Mouse (Mus musculus) forebrain, embryonic 12.5 days (tissue): ENCODE measurements at regions not wholly inside any gene's neighbourhood (a gene's known extent, or its start where the extent isn't known, plus 50 kb on each side); places are given as distances from the start of the nearest gene placed in this dataset.

ENCODE experiments used
- ATAC-seq: fragments of 200-750 bp; cut with Nextera tagmentation; 2 replicates; pipeline ENCODE4 v1.8.0; 2017; ENCODE audit warnings: moderate TSS enrichment; ENCODE audit not compliant: low FRiP score
- H3K27ac ChIP-seq: fragments of 300-500 bp; sonication (generic); 2 replicates; pipeline ENCODE4 v1.5.1; 2016; ENCODE audit warnings: mild to moderate bottlenecking
- H3K27me3 ChIP-seq: fragments of 300-500 bp; sonication (generic); 2 replicates; pipeline ENCODE4 v1.6.1; 2016; ENCODE audit warnings: mild to moderate bottlenecking
- H3K36me3 ChIP-seq: fragments of 300-500 bp; sonication (generic); replicated peaks from 2 replicates; pipeline ENCODE4 v1.6.1; 2016; ENCODE audit warnings: mild to moderate bottlenecking
- H3K4me1 ChIP-seq: fragments of 300-500 bp; sonication (generic); 2 replicates; pipeline ENCODE4 v1.6.1; 2016
- H3K4me2 ChIP-seq: fragments of 300-500 bp; sonication (generic); 2 replicates; pipeline ENCODE4 v1.6.1; 2016; ENCODE audit warnings: mild to moderate bottlenecking, moderate library complexity
- H3K4me3 ChIP-seq: fragments of 300-500 bp; sonication (generic); replicated peaks from 2 replicates; pipeline ENCODE4 v1.5.1; 2016; ENCODE audit warnings: mild to moderate bottlenecking
- H3K9ac ChIP-seq: fragments of 300-500 bp; sonication (generic); 2 replicates; pipeline ENCODE4 v1.6.1; 2016; ENCODE audit warnings: mild to moderate bottlenecking
- H3K9me3 ChIP-seq: fragments of 300-500 bp; sonication (generic); 2 replicates; pipeline ENCODE4 v1.6.1; 2016
- WGBS: fragments of 180-500 bp; shearing (Covaris S2); methylation state at CpG from one replicate; pipeline ENCODE4 v1.1.7; 2016; 5-methylcytosine and 5-hydroxymethylcytosine counted together

- Histone ChIP-seq H3K27me3 (no peaks in the 10 kb centered on the region), H3K4me1 (no peaks in the 10 kb centered on the region), H3K4me3 (no peak overlapping the region), H3K36me3 (no peaks in the 10 kb centered on the region), H3K9me3 (no peaks in the 10 kb centered on the region), H3K9ac (no peak overlapping the region), H3K27ac (no peak overlapping the region), H3K4me2 (no peak overlapping the region)
- WGBS = 90% methylated on average over 9 of the region's 9 CpGs
- ATAC-seq = no peak
These were observed 146.4 kb downstream of the Fndc1 start for GRCm38 (mm10) chr17:7680658-7681057.

- Histone ChIP-seq H3K4me2 (no peak overlapping the region), H3K36me3 (no peaks in the 10 kb centered on the region), H3K27me3 (no peaks in the 10 kb centered on the region), H3K4me1 (no peaks in the 10 kb centered on the region), H3K9me3 (no peaks in the 10 kb centered on the region), H3K27ac (no peak overlapping the region), H3K9ac (no peak overlapping the region), H3K4me3 (no peak overlapping the region)
- ATAC-seq = no peak
These were observed 147.3 kb downstream of the Fndc1 start for GRCm38 (mm10) chr17:7679786-7680185.

- Histone ChIP-seq H3K9me3 (no peaks in the 10 kb centered on the region), H3K27ac (no peak overlapping the region), H3K36me3 (no peaks in the 10 kb centered on the region), H3K4me3 (no peak overlapping the region), H3K4me2 (no peak overlapping the region), H3K4me1 (no peaks in the 10 kb centered on the region), H3K27me3 (no peaks in the 10 kb centered on the region), H3K9ac (no peak overlapping the region)
- WGBS = 87% methylated on average over 9 of the region's 9 CpGs
- no peak for ATAC-seq
These were observed 148.2 kb downstream of the Fndc1 start for GRCm38 (mm10) chr17:7678898-7679297.

- WGBS = 93% methylated on average over 7 of the region's 7 CpGs
- Histone ChIP-seq H3K4me3 (no peak overlapping the region), H3K4me1 (no peaks in the 10 kb centered on the region), H3K4me2 (no peak overlapping the region), H3K9ac (no peak overlapping the region), H3K27me3 (no peaks in the 10 kb centered on the region), H3K27ac (no peak overlapping the region), H3K9me3 (no peaks in the 10 kb centered on the region), H3K36me3 (no peaks in the 10 kb centered on the region)
- no peak for ATAC-seq
These were observed 149.3 kb downstream of the Fndc1 start for GRCm38 (mm10) chr17:7677796-7678195.

- H3K4me1 ChIP-seq = no peaks in the 10 kb centered on the region
- H3K27ac ChIP-seq = no peak overlapping the region
- H3K9ac ChIP-seq = no peak overlapping the region
- H3K27me3 ChIP-seq = no peaks in the 10 kb centered on the region
- 83% methylated on average over 8 of the region's 8 CpGs for WGBS
- no peak overlapping the region for H3K4me2 ChIP-seq
- no peaks in the 10 kb centered on the region for H3K36me3 ChIP-seq
- ATAC-seq = no peak
- H3K9me3 ChIP-seq = no peaks in the 10 kb centered on the region
- H3K4me3 ChIP-seq = no peak overlapping the region
These were observed 149.8 kb downstream of the Fndc1 start for GRCm38 (mm10) chr17:7677301-7677700.

- H3K36me3 ChIP-seq = no peaks in the 10 kb centered on the region
- ATAC-seq = no peak
- H3K9ac ChIP-seq = no peak overlapping the region
- no peaks in the 10 kb centered on the region for H3K4me1 ChIP-seq
- no peak overlapping the region for H3K27ac ChIP-seq
- H3K4me3 ChIP-seq = no peak overlapping the region
- no peaks in the 10 kb centered on the region for H3K27me3 ChIP-seq
- WGBS = 80% methylated on average over 2 of the region's 2 CpGs
- H3K9me3 ChIP-seq = no peaks in the 10 kb centered on the region
- H3K4me2 ChIP-seq = no peak overlapping the region
These were observed 150.3 kb downstream of the Fndc1 start for GRCm38 (mm10) chr17:7676776-7677175.

- H3K9ac ChIP-seq = no peak overlapping the region
- no peak overlapping the region for H3K4me3 ChIP-seq
- no peak overlapping the region for H3K27ac ChIP-seq
- ATAC-seq = no peak
- H3K27me3 ChIP-seq = no peaks in the 10 kb centered on the region
- H3K4me1 ChIP-seq = no peaks in the 10 kb centered on the region
- 88% methylated on average over 2 of the region's 2 CpGs for WGBS
- no peaks in the 10 kb centered on the region for H3K36me3 ChIP-seq
- no peak overlapping the region for H3K4me2 ChIP-seq
- H3K9me3 ChIP-seq = no peaks in the 10 kb centered on the region
These were observed 152.6 kb downstream of the Fndc1 start for GRCm38 (mm10) chr17:7674511-7674910.

GRCm38 (mm10) chr17:7667826-7668225 is 159.3 kb downstream of the Fndc1 start:
- WGBS = 73% methylated on average over 3 of the region's 3 CpGs
- ATAC-seq = no peak

GRCm38 (mm10) chr17:7666781-7667398 is 160.2 kb downstream of the Fndc1 start:
- H3K27me3 ChIP-seq = no peaks in the 10 kb centered on the region
- no peaks in the 10 kb centered on the region for H3K36me3 ChIP-seq
- H3K4me1 ChIP-seq = no peaks in the 10 kb centered on the region
- no peak for ATAC-seq
- WGBS = 72% methylated on average over 6 of the region's 6 CpGs
- no peak overlapping the region for H3K9ac ChIP-seq
- H3K4me3 ChIP-seq = no peak overlapping the region
- H3K4me2 ChIP-seq = no peak overlapping the region
- H3K27ac ChIP-seq = no peak overlapping the region
- no peaks in the 10 kb centered on the region for H3K9me3 ChIP-seq

More at GRCm38 (mm10) chr17:7667826-7668225, 159.3 kb downstream of the Fndc1 start:
- H3K4me3 ChIP-seq = no peak overlapping the region
- no peaks in the 10 kb centered on the region for H3K27me3 ChIP-seq
- H3K27ac ChIP-seq = no peak overlapping the region
- no peak overlapping the region for H3K4me2 ChIP-seq
- H3K9me3 ChIP-seq = no peaks in the 10 kb centered on the region
- H3K4me1 ChIP-seq = no peaks in the 10 kb centered on the region
- no peaks in the 10 kb centered on the region for H3K36me3 ChIP-seq
- no peak overlapping the region for H3K9ac ChIP-seq

GRCm38 (mm10) chr17:7666207-7666606 is 160.9 kb downstream of the Fndc1 start:
- Histone ChIP-seq H3K4me1 (no peaks in the 10 kb centered on the region), H3K4me2 (no peak overlapping the region), H3K36me3 (no peaks in the 10 kb centered on the region), H3K27ac (no peak overlapping the region), H3K4me3 (no peak overlapping the region), H3K9me3 (no peaks in the 10 kb centered on the region), H3K9ac (no peak overlapping the region), H3K27me3 (no peaks in the 10 kb centered on the region)
- no peak for ATAC-seq
- WGBS = 81% methylated on average over 5 of the region's 5 CpGs

GRCm38 (mm10) chr17:7665686-7666085 is 161.4 kb downstream of the Fndc1 start:
- 45% methylated on average over 3 of the region's 3 CpGs for WGBS
- Histone ChIP-seq H3K4me2 (no peak overlapping the region), H3K36me3 (no peaks in the 10 kb centered on the region), H3K9me3 (no peaks in the 10 kb centered on the region), H3K27me3 (no peaks in the 10 kb centered on the region), H3K9ac (no peak overlapping the region), H3K4me3 (no peak overlapping the region), H3K4me1 (no peaks in the 10 kb centered on the region), H3K27ac (no peak overlapping the region)
- ATAC-seq = no peak

GRCm38 (mm10) chr17:7663896-7664880 is 162.9 kb downstream of the Fndc1 start:
- no peaks in the 10 kb centered on the region for H3K36me3 ChIP-seq
- no peak overlapping the region for H3K4me2 ChIP-seq
- no peaks in the 10 kb centered on the region for H3K4me1 ChIP-seq
- no peak overlapping the region for H3K9ac ChIP-seq
- ATAC-seq = no peak
- 83% methylated on average over 7 of the region's 7 CpGs for WGBS
- H3K27me3 ChIP-seq = no peaks in the 10 kb centered on the region
- H3K4me3 ChIP-seq = no peak overlapping the region
- no peak overlapping the region for H3K27ac ChIP-seq
- no peaks in the 10 kb centered on the region for H3K9me3 ChIP-seq

- Histone ChIP-seq H3K27ac (no peak overlapping the region), H3K36me3 (no peaks in the 10 kb centered on the region), H3K27me3 (no peaks in the 10 kb centered on the region), H3K4me3 (no peak overlapping the region), H3K4me2 (no peak overlapping the region), H3K9me3 (no peaks in the 10 kb centered on the region), H3K4me1 (no peaks in the 10 kb centered on the region), H3K9ac (no peak overlapping the region)
- no peak for ATAC-seq
- WGBS = 38% methylated on average over 1 of the region's 1 CpGs
These were observed 170.6 kb downstream of the Fndc1 start for GRCm38 (mm10) chr17:7656503-7656902.
